Mouse (Mus musculus): ENCODE results near the gene Eva1a. TPM values are rescaled to one million over a fixed set of nuclear protein-coding genes. Genes with fewer than 3 reads are reported as not detected.

Eva1a gene
- polyA plus RNA-seq, 1 experiment from 2014 or later: 2.6 TPM

GRCm38 (mm10) chr6:82043634-82044033, 2.8 kb downstream of the Eva1a start:
- Histone ChIP-seq H3K36me3 (no peaks in the 10 kb centered on the region), H3K4me3 (no peak overlapping the region), H3K27ac (replicated peaks) (no peak overlapping the region), H3K9ac (replicated peaks) (no peak overlapping the region), H3K9me3 (no peaks in the 10 kb centered on the region), H3K4me2 (replicated peaks) (no peak overlapping the region), H3K27me3 (peaks cover 86% of the 10 kb centered on the region), H3K4me1 (peaks cover 19% of the 10 kb centered on the region)
- 46% methylated on average over 4 of the region's 4 CpGs for WGBS
- ATAC-seq (ENCODE audit: low FRiP score, low read depth): no peak

GRCm38 (mm10) chr6:82044509-82044908, 3.7 kb downstream of the Eva1a start:
- ATAC-seq (ENCODE audit: low FRiP score, low read depth): no peak
- Histone ChIP-seq H3K4me2 (replicated peaks) (no peak overlapping the region), H3K4me1 (peaks cover 19% of the 10 kb centered on the region), H3K27ac (replicated peaks) (no peak overlapping the region), H3K36me3 (no peaks in the 10 kb centered on the region), H3K9me3 (no peaks in the 10 kb centered on the region), H3K4me3 (no peak overlapping the region), H3K9ac (replicated peaks) (no peak overlapping the region), H3K27me3 (peaks cover 77% of the 10 kb centered on the region)
- 73% methylated on average over 4 of the region's 4 CpGs for WGBS

- WGBS: 67% methylated on average over 6 of the region's 6 CpGs
- no peak overlapping the region for H3K4me3 ChIP-seq
- no peak overlapping the region for H3K9ac ChIP-seq (replicated peaks)
- H3K27ac ChIP-seq (replicated peaks): no peak overlapping the region
- no peaks in the 10 kb centered on the region for H3K36me3 ChIP-seq
- H3K9me3 ChIP-seq: no peaks in the 10 kb centered on the region
- peaks cover 2% of the 10 kb centered on the region; the same call in 1 of the 2 replicates for H3K4me1 ChIP-seq
- no peak for ATAC-seq (ENCODE audit: low FRiP score, low read depth)
- no peak overlapping the region for H3K4me2 ChIP-seq (replicated peaks)
- peaks cover 43% of the 10 kb centered on the region for H3K27me3 ChIP-seq
Measured at GRCm38 (mm10) chr6:82047977-82048376, 7.1 kb downstream of the Eva1a start.

GRCm38 (mm10) chr6:82050201-82050600, 9.4 kb downstream of the Eva1a start:
- Histone ChIP-seq H3K27me3 (peaks cover 21% of the 10 kb centered on the region), H3K9ac (replicated peaks) (no peak overlapping the region), H3K27ac (replicated peaks) (no peak overlapping the region), H3K4me1 (no peaks in the 10 kb centered on the region), H3K36me3 (no peaks in the 10 kb centered on the region), H3K9me3 (no peaks in the 10 kb centered on the region), H3K4me2 (replicated peaks) (no peak overlapping the region), H3K4me3 (no peak overlapping the region)
- ATAC-seq (ENCODE audit: low FRiP score, low read depth): no peak
- WGBS: 87% methylated on average over 9 of the region's 9 CpGs

GRCm38 (mm10) chr6:82051569-82051968, 10.7 kb downstream of the Eva1a start:
- ATAC-seq (ENCODE audit: low FRiP score, low read depth): no peak
- no peak overlapping the region for H3K9ac ChIP-seq (replicated peaks)
- H3K9me3 ChIP-seq: no peaks in the 10 kb centered on the region
- WGBS: 86% methylated on average over 8 of the region's 8 CpGs
- peaks cover 7% of the 10 kb centered on the region; the same call in 1 of the 2 replicates for H3K27me3 ChIP-seq
- H3K36me3 ChIP-seq: no peaks in the 10 kb centered on the region
- H3K4me1 ChIP-seq: no peaks in the 10 kb centered on the region
- H3K4me3 ChIP-seq: no peak overlapping the region
- H3K27ac ChIP-seq (replicated peaks): no peak overlapping the region
- H3K4me2 ChIP-seq (replicated peaks): no peak overlapping the region

- no peak overlapping the region for H3K27ac ChIP-seq (replicated peaks)
- H3K27me3 ChIP-seq: peaks cover under 1% of the 10 kb centered on the region; the same call in 1 of the 2 replicates
- H3K4me3 ChIP-seq: no peak overlapping the region
- H3K4me1 ChIP-seq: no peaks in the 10 kb centered on the region
- H3K36me3 ChIP-seq: no peaks in the 10 kb centered on the region
- ATAC-seq (ENCODE audit: low FRiP score, low read depth): no peak
- H3K4me2 ChIP-seq (replicated peaks): no peak overlapping the region
- no peak overlapping the region for H3K9ac ChIP-seq (replicated peaks)
- WGBS: 86% methylated on average over 6 of the region's 6 CpGs
- H3K9me3 ChIP-seq: no peaks in the 10 kb centered on the region
Measured at GRCm38 (mm10) chr6:82052047-82052725, 11.3 kb downstream of the Eva1a start.

GRCm38 (mm10) chr6:82052726-82053118, 11.9 kb downstream of the Eva1a start:
- Histone ChIP-seq H3K9ac (replicated peaks) (no peak overlapping the region), H3K4me2 (replicated peaks) (no peak overlapping the region), H3K4me1 (no peaks in the 10 kb centered on the region), H3K27ac (replicated peaks) (no peak overlapping the region), H3K36me3 (no peaks in the 10 kb centered on the region), H3K9me3 (no peaks in the 10 kb centered on the region), H3K27me3 (no peaks in the 10 kb centered on the region), H3K4me3 (no peak overlapping the region)
- WGBS: 80% methylated on average over 2 of the region's 2 CpGs
- no peak for ATAC-seq (ENCODE audit: low FRiP score, low read depth)

- ATAC-seq (ENCODE audit: low FRiP score, low read depth): no peak
- WGBS: 79% methylated on average over 7 of the region's 7 CpGs
Measured at GRCm38 (mm10) chr6:82054854-82055253, 14.0 kb downstream of the Eva1a start.

GRCm38 (mm10) chr6:82059896-82060295, 19.1 kb downstream of the Eva1a start:
- 93% methylated on average over 7 of the region's 7 CpGs for WGBS
- no peak overlapping the region for H3K4me3 ChIP-seq
- H3K4me1 ChIP-seq: no peaks in the 10 kb centered on the region
- H3K4me2 ChIP-seq (replicated peaks): no peak overlapping the region
- H3K27me3 ChIP-seq: no peaks in the 10 kb centered on the region
- H3K36me3 ChIP-seq: no peaks in the 10 kb centered on the region
- no peak for ATAC-seq (ENCODE audit: low FRiP score, low read depth)
- no peak overlapping the region for H3K9ac ChIP-seq (replicated peaks)
- H3K9me3 ChIP-seq: no peaks in the 10 kb centered on the region
- no peak overlapping the region for H3K27ac ChIP-seq (replicated peaks)

More at GRCm38 (mm10) chr6:82054854-82055253, 14.0 kb downstream of the Eva1a start:
- Histone ChIP-seq H3K36me3 (no peaks in the 10 kb centered on the region), H3K27me3 (no peaks in the 10 kb centered on the region), H3K27ac (replicated peaks) (no peak overlapping the region), H3K4me3 (no peak overlapping the region), H3K4me2 (replicated peaks) (no peak overlapping the region), H3K4me1 (no peaks in the 10 kb centered on the region), H3K9ac (replicated peaks) (no peak overlapping the region), H3K9me3 (no peaks in the 10 kb centered on the region)

GRCm38 (mm10) chr6:82065230-82065629, 24.4 kb downstream of the Eva1a start:
- no peak for ATAC-seq (ENCODE audit: low FRiP score, low read depth)
- WGBS: 79% methylated on average over 5 of the region's 5 CpGs

GRCm38 (mm10) chr6:82066515-82067081, 25.8 kb downstream of the Eva1a start:
- H3K9ac ChIP-seq (replicated peaks): no peak overlapping the region
- no peak overlapping the region for H3K4me3 ChIP-seq
- H3K27ac ChIP-seq (replicated peaks): no peak overlapping the region
- H3K4me2 ChIP-seq (replicated peaks): no peak overlapping the region
- no peaks in the 10 kb centered on the region for H3K9me3 ChIP-seq
- H3K4me1 ChIP-seq: no peaks in the 10 kb centered on the region
- 86% methylated on average over 8 of the region's 8 CpGs for WGBS
- no peaks in the 10 kb centered on the region for H3K36me3 ChIP-seq
- no peak for ATAC-seq (ENCODE audit: low FRiP score, low read depth)
- H3K27me3 ChIP-seq: no peaks in the 10 kb centered on the region

More at GRCm38 (mm10) chr6:82065230-82065629, 24.4 kb downstream of the Eva1a start:
- no peak overlapping the region for H3K4me2 ChIP-seq (replicated peaks)
- no peaks in the 10 kb centered on the region for H3K36me3 ChIP-seq
- no peaks in the 10 kb centered on the region for H3K4me1 ChIP-seq
- no peak overlapping the region for H3K9ac ChIP-seq (replicated peaks)
- no peak overlapping the region for H3K27ac ChIP-seq (replicated peaks)
- H3K9me3 ChIP-seq: no peaks in the 10 kb centered on the region
- H3K4me3 ChIP-seq: no peak overlapping the region
- H3K27me3 ChIP-seq: no peaks in the 10 kb centered on the region

- H3K4me1 ChIP-seq: no peaks in the 10 kb centered on the region
- no peak overlapping the region for H3K9ac ChIP-seq (replicated peaks)
- H3K9me3 ChIP-seq: no peaks in the 10 kb centered on the region
- no peaks in the 10 kb centered on the region for H3K36me3 ChIP-seq
- H3K4me3 ChIP-seq: no peak overlapping the region
- no peak overlapping the region for H3K4me2 ChIP-seq (replicated peaks)
- no peak overlapping the region for H3K27ac ChIP-seq (replicated peaks)
- no peak for ATAC-seq (ENCODE audit: low FRiP score, low read depth)
- WGBS: 85% methylated on average over 6 of the region's 6 CpGs
- no peaks in the 10 kb centered on the region for H3K27me3 ChIP-seq
Measured at GRCm38 (mm10) chr6:82070459-82070858, 29.6 kb downstream of the Eva1a start.

Measured in midbrain, embryonic 12.5 days (tissue).